Mouse (Mus musculus) liver, postnatal 0 days (tissue): ENCODE measurements around the gene Pgm5. TPM values are rescaled to one million over a fixed set of nuclear protein-coding genes. Genes with fewer than 3 reads are reported as not detected.

Source experiments
- ATAC-seq: fragments of 200-750 bp; cut with Nextera tagmentation; 2 replicates; pipeline ENCODE4 v1.8.0; 2017; ENCODE audit warnings: mild to moderate bottlenecking, moderate library complexity
- DNase-seq: peaks from one replicate; pipeline ENCODE4 v3.0.0-alpha.2; 2016
- H3K27ac ChIP-seq: fragments of 300-500 bp; sonication (generic); 2 replicates; pipeline ENCODE4 v1.5.1; 2014; ENCODE audit warnings: antibody characterized with exemption, moderate library complexity, mild to moderate bottlenecking, low read depth
- H3K27me3 ChIP-seq: fragments of 300-500 bp; sonication (generic); 2 replicates; pipeline ENCODE4 v1.6.1; 2014; ENCODE audit warnings: low read length, control low read depth, mixed read lengths; ENCODE audit not compliant: insufficient read depth
- H3K36me3 ChIP-seq: fragments of 300-500 bp; sonication (generic); replicated peaks from 2 replicates; pipeline ENCODE4 v1.6.1; 2014; ENCODE audit warnings: mild to moderate bottlenecking, control low read depth, low read length, moderate library complexity, mixed read lengths; ENCODE audit not compliant: insufficient read depth
- H3K4me1 ChIP-seq: fragments of 300-500 bp; sonication (generic); 2 replicates; pipeline ENCODE4 v1.6.1; 2014; ENCODE audit warnings: antibody characterized with exemption, mild to moderate bottlenecking, control low read depth; ENCODE audit not compliant: insufficient read depth
- H3K4me2 ChIP-seq: fragments of 300-500 bp; sonication (generic); 2 replicates; pipeline ENCODE4 v1.6.1; 2014; ENCODE audit warnings: low read depth, mild to moderate bottlenecking, low read length, moderate library complexity, mixed read lengths
- H3K4me3 ChIP-seq: fragments of 300-500 bp; sonication (generic); 2 replicates; pipeline ENCODE4 v1.5.1; 2014; ENCODE audit warnings: low read depth, low read length
- H3K9ac ChIP-seq: fragments of 300-500 bp; sonication (generic); replicated peaks from 2 replicates; pipeline ENCODE4 v1.6.1; 2014; ENCODE audit warnings: mild to moderate bottlenecking, moderate library complexity
- H3K9me3 ChIP-seq: fragments of 300-500 bp; sonication (generic); 2 replicates; pipeline ENCODE4 v1.6.1; 2016; ENCODE audit warnings: mild to moderate bottlenecking, control low read depth, low read length, mixed read lengths
- CTCF ChIP-seq: sonication (generic); IDR thresholded peaks from 2 replicates; pipeline ENCODE4 v1.5.1; 2016; ENCODE audit warnings: antibody characterized with exemption, low read depth
- EP300 ChIP-seq: IDR thresholded peaks from 2 replicates; pipeline ENCODE4 v1.6.1; 2016; ENCODE audit warnings: antibody characterized with exemption, low read depth, mild to moderate bottlenecking
- WGBS: fragments of 180-500 bp; shearing (Covaris S2); extraction: QIAGEN DNeasy Blood & Tissue Kit; methylation state at CpG from one replicate; pipeline ENCODE4 v1.1.7; 2014; ENCODE audit not compliant: insufficient replicate concordance; 5-methylcytosine and 5-hydroxymethylcytosine counted together
- polyA plus RNA-seq: library from polyadenylated mRNA; unstranded; fragments of >200 nt; fragmentation: Nextera tagmentation; extraction: Ambion mirVana; gene quantifications from 2 replicates; pipeline ENCODE4 v1.2.1, GENCODE M21; 2015

Gene Pgm5
- polyA plus RNA-seq, 1 experiment from 2014 or later = 0.04 TPM

DNA sequence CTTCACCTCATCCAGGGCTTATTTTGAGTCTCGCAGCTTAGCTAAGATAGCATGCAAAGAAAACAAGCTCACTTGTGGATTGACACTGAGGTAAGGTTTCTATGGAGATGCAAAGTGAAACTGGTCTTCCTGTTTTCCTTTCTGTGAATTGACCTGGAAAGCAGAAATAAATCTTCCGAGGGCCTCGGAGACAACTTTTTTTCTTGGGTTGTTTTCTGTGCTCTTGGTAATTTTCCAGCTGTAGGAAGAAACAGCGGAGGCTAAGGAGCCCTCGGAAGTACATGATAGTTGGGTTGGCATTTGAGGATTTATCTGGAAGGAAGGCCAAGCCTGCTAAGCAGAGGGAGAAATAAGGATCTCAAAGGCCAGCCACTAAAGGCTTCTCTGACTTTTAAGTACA is 163.0 kb downstream of the Pgm5 start:
- DNase-seq = no peak

DNA sequence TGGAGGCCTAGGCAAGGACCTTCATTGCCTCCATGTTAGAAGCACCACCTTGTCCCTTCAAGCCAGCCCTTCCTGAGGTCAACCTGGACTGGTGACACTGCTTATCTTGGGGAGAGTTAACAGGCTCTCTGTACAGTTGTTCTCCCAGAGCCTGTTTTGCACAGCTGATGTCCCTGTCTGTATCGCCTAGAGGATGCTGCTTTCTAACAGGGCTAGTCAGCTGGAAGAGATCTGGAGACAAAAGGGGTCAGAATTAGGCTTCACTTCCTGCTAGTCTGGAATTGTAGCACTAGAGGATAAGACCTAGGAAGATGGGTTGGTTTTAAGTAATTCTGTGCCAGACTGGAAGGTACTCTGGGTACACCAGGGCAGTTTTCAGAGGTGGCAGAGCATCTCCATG is 163.7 kb downstream of the Pgm5 start:
- ATAC-seq (no peak), DNase-seq (no peak)
- WGBS = 86% methylated on average over 1 of the region's 1 CpGs
- no peaks in the 10 kb centered on the region for H3K4me1 ChIP-seq
- H3K4me3 ChIP-seq = no peak overlapping the region
- H3K9ac ChIP-seq = no peak overlapping the region
- no peaks in the 10 kb centered on the region for H3K9me3 ChIP-seq
- no peaks in the 10 kb centered on the region for H3K36me3 ChIP-seq
- TF ChIP-seq CTCF = no peak
- no peak for TF ChIP-seq EP300
- no peaks in the 10 kb centered on the region for H3K27me3 ChIP-seq
- H3K27ac ChIP-seq = no peak overlapping the region
- H3K4me2 ChIP-seq = no peak overlapping the region

More for the DNA sequence above, 163.0 kb downstream of the Pgm5 start:
- Histone ChIP-seq H3K36me3 (no peaks in the 10 kb centered on the region), H3K27ac (no peak overlapping the region), H3K9me3 (no peaks in the 10 kb centered on the region), H3K4me3 (no peak overlapping the region), H3K9ac (no peak overlapping the region), H3K27me3 (no peaks in the 10 kb centered on the region), H3K4me2 (no peak overlapping the region), H3K4me1 (no peaks in the 10 kb centered on the region)
- ATAC-seq = no peak
- WGBS = 44% methylated on average over 5 of the region's 5 CpGs
- TF ChIP-seq EP300 = no peak
- TF ChIP-seq CTCF = no peak

GRCm38 (mm10) chr19:24692691-24693090 is 169.0 kb downstream of the Pgm5 start:
- H3K27me3 ChIP-seq = no peaks in the 10 kb centered on the region
- H3K4me1 ChIP-seq = no peaks in the 10 kb centered on the region; the same call in 1 of the 2 replicates
- no peak overlapping the region for H3K4me3 ChIP-seq
- no peak for TF ChIP-seq EP300
- no peak for TF ChIP-seq CTCF
- H3K9me3 ChIP-seq = no peaks in the 10 kb centered on the region
- H3K27ac ChIP-seq = no peak overlapping the region
- no peak overlapping the region for H3K4me2 ChIP-seq
- 74% methylated on average over 2 of the region's 2 CpGs for WGBS
- no peak overlapping the region for H3K9ac ChIP-seq
- DNase-seq = no peak
- ATAC-seq = no peak
- no peaks in the 10 kb centered on the region for H3K36me3 ChIP-seq

DNA sequence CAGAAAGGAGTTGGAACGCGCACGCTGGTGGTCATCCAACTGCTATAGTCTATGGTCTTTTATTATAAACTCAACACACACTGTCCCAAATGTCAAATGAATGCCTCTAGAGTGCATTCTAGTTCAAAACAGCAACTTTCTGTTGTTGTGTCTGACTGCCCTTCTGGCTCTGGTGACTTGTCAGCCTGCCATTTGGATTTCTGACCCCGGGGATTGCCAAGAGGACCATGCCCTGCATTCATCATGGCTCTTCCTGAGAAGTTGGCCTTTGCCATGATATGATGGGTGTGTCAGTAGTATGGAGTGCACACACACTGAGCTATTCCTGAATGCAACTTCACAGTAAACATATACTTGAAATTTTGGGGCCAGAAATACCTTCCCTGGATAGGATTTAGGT is 172.1 kb downstream of the Pgm5 start:
- Histone ChIP-seq H3K9me3 (no peaks in the 10 kb centered on the region), H3K27ac (no peak overlapping the region), H3K4me1 (no peaks in the 10 kb centered on the region; the same call in 1 of the 2 replicates), H3K4me2 (no peak overlapping the region), H3K36me3 (no peaks in the 10 kb centered on the region), H3K4me3 (no peak overlapping the region), H3K27me3 (no peaks in the 10 kb centered on the region), H3K9ac (no peak overlapping the region)
- TF ChIP-seq EP300 = no peak
- TF ChIP-seq CTCF = no peak
- WGBS = 89% methylated on average over 4 of the region's 4 CpGs
- no peak for DNase-seq
- ATAC-seq = no peak

- 54% methylated on average over 6 of the region's 6 CpGs for WGBS
Observed at GRCm38 (mm10) chr19:24688327-24688726, 173.3 kb downstream of the Pgm5 start.

DNA sequence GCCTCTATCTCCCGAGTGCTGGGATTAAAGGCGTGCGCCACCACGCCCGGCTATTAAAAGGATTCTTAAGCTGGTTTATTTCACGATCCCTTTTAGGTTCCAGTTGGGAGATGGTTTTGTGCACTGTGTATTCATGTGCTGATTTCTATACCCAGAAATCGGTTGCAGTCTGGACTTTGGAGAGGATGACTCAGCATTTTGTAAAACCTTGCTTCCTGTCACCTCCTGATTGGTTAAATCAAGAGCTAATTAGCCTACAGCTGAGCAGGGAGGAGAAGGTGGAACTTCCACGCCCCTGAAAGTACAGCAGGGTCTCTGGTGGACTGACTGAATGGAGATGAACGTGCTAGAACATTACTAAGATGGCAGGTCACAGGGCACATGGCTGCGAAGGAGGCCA is 175.2 kb downstream of the Pgm5 start:
- Histone ChIP-seq H3K4me1 (peaks cover 6% of the 10 kb centered on the region; the same call in 1 of the 2 replicates), H3K9ac (no peak overlapping the region), H3K4me3 (no peak overlapping the region), H3K27me3 (no peaks in the 10 kb centered on the region), H3K9me3 (no peaks in the 10 kb centered on the region), H3K36me3 (no peaks in the 10 kb centered on the region), H3K4me2 (no peak overlapping the region), H3K27ac (no peak overlapping the region)
- DNase-seq (no peak), ATAC-seq (no peak)
- no peak for TF ChIP-seq CTCF
- no peak for TF ChIP-seq EP300
- 68% methylated on average over 10 of the region's 10 CpGs for WGBS

More at GRCm38 (mm10) chr19:24688327-24688726, 173.3 kb downstream of the Pgm5 start:
- TF ChIP-seq EP300 (no peak), CTCF (no peak)
- DNase-seq (no peak), ATAC-seq (no peak)
- H3K27me3 ChIP-seq = no peaks in the 10 kb centered on the region
- no peak overlapping the region for H3K4me3 ChIP-seq
- no peaks in the 10 kb centered on the region for H3K36me3 ChIP-seq
- H3K4me2 ChIP-seq = no peak overlapping the region
- no peak overlapping the region for H3K27ac ChIP-seq
- no peak overlapping the region for H3K9ac ChIP-seq
- H3K9me3 ChIP-seq = no peaks in the 10 kb centered on the region
- H3K4me1 ChIP-seq = peaks cover 6% of the 10 kb centered on the region; the same call in 1 of the 2 replicates
